Mouse (Mus musculus): ENCODE results near the gene Iqcd. TPM values are rescaled to one million over a fixed set of nuclear protein-coding genes. Genes with fewer than 3 reads are reported as not detected.

The Iqcd gene
- polyA plus RNA-seq, 1 experiment from 2014 or later, result 0.54 TPM

GRCm38 (mm10) chr5:120560616-120561311 lies 28.1 kb upstream of the Iqcd start:
- Histone ChIP-seq H3K4me2 (replicated peaks; ENCODE audit: low read depth, low read length) (peak overlapping the region; percentile 36), H3K36me3 (ENCODE audit: control insufficient read depth, insufficient read depth, low read length) (peaks cover 5% of the 10 kb centered on the region; the same call in 1 of the 2 replicates), H3K9ac (replicated peaks; ENCODE audit: low read depth, low read length) (0 out of 2 replicates have a peak overlapping the region, but pooled peaks have one; percentile 21), H3K9me3 (ENCODE audit: control insufficient read depth, low read depth, low read length) (no peaks in the 10 kb centered on the region), H3K27me3 (ENCODE audit: control insufficient read depth, insufficient read depth, low read length) (no peaks in the 10 kb centered on the region), H3K4me3 (ENCODE audit: low read depth, low read length) (0 out of 2 replicates have a peak overlapping the region, but pooled peaks have one; percentile 1), H3K4me1 (ENCODE audit: control insufficient read depth, insufficient read depth, low read length) (peaks cover 47% of the 10 kb centered on the region), H3K27ac (ENCODE audit: low read length) (peak overlapping the region; percentile 85)
- peak; percentile 62 for ATAC-seq (ENCODE audit: insufficient number of reproducible peaks, insufficient read depth, low FRiP score, low read depth)
- WGBS, result 3% methylated on average over 16 of the region's 16 CpGs

DNA sequence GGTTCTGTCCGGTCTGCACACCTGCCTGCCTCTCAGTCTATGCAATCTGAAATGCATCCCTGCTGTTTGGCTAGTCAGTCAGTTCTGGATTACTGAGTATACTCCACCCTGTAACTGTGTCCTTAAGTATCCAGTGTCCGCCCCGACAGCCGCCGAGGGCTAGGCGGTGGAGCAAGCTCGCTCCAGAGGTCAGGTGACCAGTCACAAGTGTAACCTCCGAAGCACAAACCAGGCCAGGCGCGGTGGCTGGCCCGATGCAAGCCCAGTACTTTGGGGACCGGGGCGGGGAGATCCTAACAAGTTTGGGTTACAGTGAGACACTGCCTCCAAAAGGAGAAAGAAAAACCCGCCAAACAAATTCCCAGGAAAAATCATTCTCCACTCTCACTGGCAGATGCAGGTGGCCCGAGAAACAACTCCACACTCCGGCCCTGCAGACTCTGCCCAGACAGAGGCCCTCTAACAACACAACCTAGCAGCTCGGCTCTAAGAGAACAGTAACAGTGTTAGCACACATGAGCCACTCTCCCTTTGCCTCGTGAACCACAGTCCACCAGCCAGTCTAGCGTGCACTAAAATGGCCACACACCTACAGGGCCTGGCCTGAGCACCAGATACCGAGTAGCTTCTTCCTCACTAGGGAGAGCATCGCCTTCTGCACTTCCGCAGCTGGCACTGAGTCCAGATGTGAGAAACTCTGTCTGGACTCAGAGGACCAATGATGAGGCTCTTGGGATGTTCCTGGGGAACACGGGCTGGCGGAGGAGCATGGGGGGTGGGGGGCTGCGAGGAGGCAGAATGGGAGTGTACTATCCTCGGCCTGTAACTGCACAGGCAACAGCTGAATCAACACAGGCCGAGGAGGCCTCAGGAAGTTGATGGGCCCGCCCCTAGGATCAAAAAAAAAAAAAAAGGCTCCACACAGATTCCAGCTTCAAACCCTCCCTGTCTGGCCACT lies 25.6 kb upstream of the Iqcd start:
- Histone ChIP-seq H3K36me3 (ENCODE audit: control insufficient read depth, insufficient read depth, low read length) (no peaks in the 10 kb centered on the region), H3K4me3 (ENCODE audit: low read depth, low read length) (no peak overlapping the region), H3K27me3 (ENCODE audit: control insufficient read depth, insufficient read depth, low read length) (no peaks in the 10 kb centered on the region), H3K27ac (ENCODE audit: low read length) (peak overlapping the region; percentile 91), H3K4me1 (ENCODE audit: control insufficient read depth, insufficient read depth, low read length) (peaks cover 70% of the 10 kb centered on the region), H3K9me3 (ENCODE audit: control insufficient read depth, low read depth, low read length) (no peaks in the 10 kb centered on the region), H3K4me2 (replicated peaks; ENCODE audit: low read depth, low read length) (peak overlapping the region; percentile 23; the same call in 1 of the 2 replicates), H3K9ac (replicated peaks; ENCODE audit: low read depth, low read length) (no peak overlapping the region)
- ATAC-seq (ENCODE audit: insufficient number of reproducible peaks, insufficient read depth, low FRiP score, low read depth), result peak; percentile 62
- 24% methylated on average over 28 of the region's 28 CpGs for WGBS

DNA sequence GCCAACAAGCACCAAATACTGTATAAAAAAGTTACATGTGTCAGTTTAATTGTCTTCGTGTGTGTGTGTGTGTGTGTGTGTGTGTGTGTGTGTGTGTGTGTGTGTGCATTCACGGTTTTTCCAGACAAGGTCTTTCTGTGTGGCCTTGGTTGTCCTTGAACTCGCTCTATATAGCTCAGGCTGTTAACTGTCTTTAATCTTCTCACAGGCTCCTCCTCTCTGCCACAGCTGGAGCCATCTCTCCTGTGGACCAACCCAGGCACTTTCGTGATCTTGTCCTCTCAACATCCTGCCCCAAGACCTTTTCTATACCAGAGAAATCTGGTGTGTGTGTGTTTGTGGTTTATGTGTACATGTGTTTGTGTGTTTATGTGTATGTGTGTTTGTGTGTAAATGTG lies 24.9 kb upstream of the Iqcd start:
- Histone ChIP-seq H3K36me3 (ENCODE audit: control insufficient read depth, insufficient read depth, low read length) (no peaks in the 10 kb centered on the region), H3K4me2 (replicated peaks; ENCODE audit: low read depth, low read length) (no peak overlapping the region), H3K4me3 (ENCODE audit: low read depth, low read length) (no peak overlapping the region), H3K9ac (replicated peaks; ENCODE audit: low read depth, low read length) (no peak overlapping the region), H3K4me1 (ENCODE audit: control insufficient read depth, insufficient read depth, low read length) (peaks cover 76% of the 10 kb centered on the region), H3K27me3 (ENCODE audit: control insufficient read depth, insufficient read depth, low read length) (no peaks in the 10 kb centered on the region), H3K9me3 (ENCODE audit: control insufficient read depth, low read depth, low read length) (no peaks in the 10 kb centered on the region), H3K27ac (ENCODE audit: low read length) (peak overlapping the region; percentile 73; the same call in 1 of the 2 replicates)
- WGBS, result 29% methylated on average over 4 of the region's 4 CpGs
- ATAC-seq (ENCODE audit: insufficient number of reproducible peaks, insufficient read depth, low FRiP score, low read depth), result no peak

- no peak overlapping the region for H3K4me2 ChIP-seq (replicated peaks; ENCODE audit: low read depth, low read length)
- H3K4me1 ChIP-seq (ENCODE audit: control insufficient read depth, insufficient read depth, low read length), result peaks cover 80% of the 10 kb centered on the region
- H3K9me3 ChIP-seq (ENCODE audit: control insufficient read depth, low read depth, low read length), result no peaks in the 10 kb centered on the region
- no peak overlapping the region for H3K4me3 ChIP-seq (ENCODE audit: low read depth, low read length)
- H3K27me3 ChIP-seq (ENCODE audit: control insufficient read depth, insufficient read depth, low read length), result no peaks in the 10 kb centered on the region
- no peak for ATAC-seq (ENCODE audit: insufficient number of reproducible peaks, insufficient read depth, low FRiP score, low read depth)
- peak overlapping the region; percentile 66 for H3K27ac ChIP-seq (ENCODE audit: low read length)
- WGBS, result 38% methylated on average over 15 of the region's 15 CpGs
- no peaks in the 10 kb centered on the region for H3K36me3 ChIP-seq (ENCODE audit: control insufficient read depth, insufficient read depth, low read length)
- H3K9ac ChIP-seq (replicated peaks; ENCODE audit: low read depth, low read length), result no peak overlapping the region
Observed at GRCm38 (mm10) chr5:120565171-120565905, 23.5 kb upstream of the Iqcd start.

DNA sequence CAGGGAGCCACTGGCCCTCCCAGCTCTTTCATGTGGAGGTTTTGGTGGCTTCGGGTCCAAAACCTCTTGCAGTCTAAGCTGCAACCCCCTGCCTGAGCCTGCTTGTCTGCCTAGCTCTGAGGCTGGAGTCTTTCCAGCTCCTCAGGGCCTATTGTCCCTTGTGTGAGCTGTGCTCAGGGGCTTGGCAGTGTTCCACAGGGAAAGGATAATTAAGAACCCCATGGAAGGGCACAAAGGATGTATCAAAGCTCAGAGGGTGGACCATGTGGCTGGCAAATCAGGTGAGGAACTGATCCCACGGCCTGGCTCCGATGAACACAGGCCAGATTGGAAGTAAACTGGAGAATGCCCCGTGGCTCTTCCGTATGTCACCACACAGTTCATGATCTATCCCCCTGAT lies 22.7 kb upstream of the Iqcd start:
- Histone ChIP-seq H3K9me3 (ENCODE audit: control insufficient read depth, low read depth, low read length) (no peaks in the 10 kb centered on the region), H3K4me3 (ENCODE audit: low read depth, low read length) (no peak overlapping the region), H3K9ac (replicated peaks; ENCODE audit: low read depth, low read length) (no peak overlapping the region), H3K4me2 (replicated peaks; ENCODE audit: low read depth, low read length) (no peak overlapping the region), H3K36me3 (ENCODE audit: control insufficient read depth, insufficient read depth, low read length) (no peaks in the 10 kb centered on the region), H3K4me1 (ENCODE audit: control insufficient read depth, insufficient read depth, low read length) (peaks cover 79% of the 10 kb centered on the region), H3K27me3 (ENCODE audit: control insufficient read depth, insufficient read depth, low read length) (no peaks in the 10 kb centered on the region), H3K27ac (ENCODE audit: low read length) (peak overlapping the region; percentile 66)
- 70% methylated on average over 5 of the region's 5 CpGs for WGBS
- ATAC-seq (ENCODE audit: insufficient number of reproducible peaks, insufficient read depth, low FRiP score, low read depth), result no peak

GRCm38 (mm10) chr5:120566681-120567252 lies 22.0 kb upstream of the Iqcd start:
- peaks cover 83% of the 10 kb centered on the region for H3K4me1 ChIP-seq (ENCODE audit: control insufficient read depth, insufficient read depth, low read length)
- H3K27me3 ChIP-seq (ENCODE audit: control insufficient read depth, insufficient read depth, low read length), result no peaks in the 10 kb centered on the region
- H3K9me3 ChIP-seq (ENCODE audit: control insufficient read depth, low read depth, low read length), result no peaks in the 10 kb centered on the region
- H3K27ac ChIP-seq (ENCODE audit: low read length), result peak overlapping the region; percentile 70; the same call in 1 of the 2 replicates
- H3K4me3 ChIP-seq (ENCODE audit: low read depth, low read length), result no peak overlapping the region
- no peak overlapping the region for H3K4me2 ChIP-seq (replicated peaks; ENCODE audit: low read depth, low read length)
- H3K9ac ChIP-seq (replicated peaks; ENCODE audit: low read depth, low read length), result no peak overlapping the region
- no peaks in the 10 kb centered on the region for H3K36me3 ChIP-seq (ENCODE audit: control insufficient read depth, insufficient read depth, low read length)
- WGBS, result 62% methylated on average over 9 of the region's 9 CpGs
- no peak for ATAC-seq (ENCODE audit: insufficient number of reproducible peaks, insufficient read depth, low FRiP score, low read depth)

DNA sequence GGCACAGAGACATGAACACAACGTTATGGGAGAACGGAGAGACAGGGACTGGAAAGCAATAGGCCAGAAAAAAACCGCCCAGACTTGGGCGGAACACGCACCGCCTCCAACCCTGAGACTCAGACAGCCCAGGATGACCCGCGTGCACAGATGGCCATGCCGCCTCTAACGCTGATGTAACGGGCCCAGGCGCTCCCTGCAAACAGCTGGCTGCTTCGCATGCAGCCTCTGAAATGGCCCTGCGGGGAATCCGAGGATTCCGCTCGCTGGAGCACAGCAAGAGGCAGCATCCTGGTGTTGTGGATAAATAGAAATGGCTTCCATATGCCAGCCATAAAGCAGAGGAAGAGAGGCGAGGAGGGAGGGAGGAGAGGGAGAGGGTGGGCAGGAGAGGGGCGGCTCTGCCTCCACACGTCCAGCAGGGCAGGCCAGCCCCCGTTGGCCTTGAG lies 21.5 kb upstream of the Iqcd start:
- Histone ChIP-seq H3K4me1 (ENCODE audit: control insufficient read depth, insufficient read depth, low read length) (peaks cover 83% of the 10 kb centered on the region), H3K9ac (replicated peaks; ENCODE audit: low read depth, low read length) (no peak overlapping the region), H3K4me3 (ENCODE audit: low read depth, low read length) (no peak overlapping the region), H3K36me3 (ENCODE audit: control insufficient read depth, insufficient read depth, low read length) (no peaks in the 10 kb centered on the region), H3K9me3 (ENCODE audit: control insufficient read depth, low read depth, low read length) (no peaks in the 10 kb centered on the region), H3K27me3 (ENCODE audit: control insufficient read depth, insufficient read depth, low read length) (no peaks in the 10 kb centered on the region), H3K27ac (ENCODE audit: low read length) (peak overlapping the region; percentile 70), H3K4me2 (replicated peaks; ENCODE audit: low read depth, low read length) (no peak overlapping the region)
- 30% methylated on average over 21 of the region's 21 CpGs for WGBS
- no peak for ATAC-seq (ENCODE audit: insufficient number of reproducible peaks, insufficient read depth, low FRiP score, low read depth)
